Mouse (Mus musculus) forelimb bud, embryonic 11.5 days (tissue): Measurements from ENCODE around the gene Ppm1d.

Source experiments
- DNase-seq: peaks from one replicate; pipeline ENCODE4 v3.0.0-alpha.2; 2012; ENCODE audit warnings: low read depth, low spot score

Ppm1d gene

DNA sequence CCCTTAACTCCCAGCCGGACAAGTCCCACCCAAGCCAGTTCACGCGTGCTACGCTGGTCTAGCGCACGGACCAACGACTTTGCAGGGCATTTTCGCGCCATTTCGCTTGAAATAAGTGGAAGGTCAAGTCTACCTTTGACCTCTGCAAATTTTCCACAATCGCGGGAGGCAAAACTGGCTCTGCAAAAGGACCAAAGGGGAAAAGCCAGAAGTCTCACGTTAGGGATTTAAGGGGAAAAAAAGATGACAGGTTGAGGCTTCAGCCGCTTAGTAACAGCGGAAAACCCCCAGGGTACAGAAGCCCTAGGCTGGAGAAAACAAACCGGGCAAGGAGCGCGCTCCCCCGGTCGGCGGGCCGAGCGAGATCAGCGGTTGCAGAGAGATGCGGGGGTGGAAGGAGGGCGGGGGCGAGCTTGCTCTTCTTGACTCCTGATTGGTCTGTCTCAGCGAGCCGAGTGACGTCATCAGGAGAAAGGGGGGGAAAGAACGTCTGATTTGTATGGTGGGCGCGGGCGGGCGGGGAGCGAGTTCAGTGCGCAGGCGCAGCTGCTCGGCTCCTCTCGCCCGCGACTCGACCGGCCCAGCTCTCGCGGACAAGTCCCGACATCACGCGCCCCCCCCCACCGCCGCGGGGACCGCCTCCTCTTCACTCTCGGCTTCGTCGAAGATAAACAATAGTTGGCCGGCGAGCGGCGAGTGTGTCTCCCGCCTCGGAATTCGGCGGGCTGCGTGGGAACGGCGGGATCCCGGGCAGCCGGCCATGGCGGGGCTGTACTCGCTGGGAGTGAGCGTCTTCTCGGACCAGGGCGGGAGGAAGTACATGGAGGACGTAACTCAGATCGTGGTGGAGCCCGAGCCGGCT, at the start of gene Ppm1d:
Ppm1d (plus strand) TSS at position 532 of the 862 bp plus-strand sequence.
- peak; percentile 100 for DNase-seq

DNA sequence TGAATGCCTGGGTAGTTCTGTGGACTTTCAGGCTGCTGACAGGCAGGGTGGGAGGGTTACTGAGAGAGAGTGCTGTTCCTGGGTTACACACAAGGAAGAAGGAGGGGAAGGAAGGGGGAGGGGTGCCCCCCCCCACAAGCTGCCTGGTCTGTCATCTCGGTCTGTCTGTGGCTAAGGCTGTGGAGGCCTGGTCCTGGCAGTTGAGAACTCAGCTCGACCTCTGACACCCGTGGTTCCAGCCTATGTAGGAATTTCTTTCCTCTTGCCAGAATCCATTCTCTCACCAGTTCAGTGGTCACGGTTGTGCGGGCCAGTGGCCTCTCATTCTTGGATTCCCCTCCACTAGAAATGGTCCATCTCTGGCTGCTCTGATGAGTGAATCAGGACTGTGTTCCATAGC, 46.4 kb upstream of the Ppm1d start:
- no peak for DNase-seq

- no peak for DNase-seq
Observed at GRCm38 (mm10) chr11:85267393-85267792, 43.7 kb upstream of the Ppm1d start.

DNA sequence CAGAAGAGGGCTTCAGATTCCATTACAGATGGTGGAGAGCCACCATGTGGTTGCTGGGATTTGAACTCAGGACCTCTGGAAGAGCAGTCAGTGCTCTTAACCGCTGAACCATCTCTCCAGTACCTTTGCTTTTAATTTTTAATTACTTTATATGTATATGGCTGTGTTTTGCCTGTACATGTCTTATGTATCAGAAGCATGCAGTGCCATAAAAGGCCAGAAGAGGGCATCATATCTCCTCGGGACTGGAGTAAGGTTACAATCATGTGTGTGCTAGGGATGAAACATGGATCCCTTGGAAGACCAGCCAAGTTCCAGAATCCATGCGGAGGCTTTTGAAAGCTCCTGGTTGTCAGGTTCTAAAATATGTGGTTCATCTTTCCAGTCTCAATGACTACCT, 40.4 kb upstream of the Ppm1d start:
- DNase-seq, result peak; percentile 63

DNA sequence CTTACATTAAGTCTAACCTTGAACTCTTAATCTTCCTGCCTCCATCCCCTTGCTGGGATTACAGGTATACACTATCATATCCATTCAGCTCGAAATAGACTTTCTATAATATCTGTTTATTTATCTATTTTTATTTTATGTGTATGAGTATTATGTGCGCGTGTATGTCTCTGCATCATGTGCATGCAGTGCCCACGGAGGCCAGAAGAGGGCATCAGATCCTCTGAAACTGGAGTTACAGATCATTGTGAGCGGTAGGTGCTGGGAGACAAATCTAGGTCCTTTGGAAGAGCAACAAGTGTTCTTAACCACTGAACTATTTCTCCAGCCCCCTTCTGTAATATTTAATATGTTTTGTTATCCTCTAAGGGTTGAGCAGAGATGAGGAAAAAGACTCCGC, 37.7 kb upstream of the Ppm1d start:
- DNase-seq, result no peak

DNA sequence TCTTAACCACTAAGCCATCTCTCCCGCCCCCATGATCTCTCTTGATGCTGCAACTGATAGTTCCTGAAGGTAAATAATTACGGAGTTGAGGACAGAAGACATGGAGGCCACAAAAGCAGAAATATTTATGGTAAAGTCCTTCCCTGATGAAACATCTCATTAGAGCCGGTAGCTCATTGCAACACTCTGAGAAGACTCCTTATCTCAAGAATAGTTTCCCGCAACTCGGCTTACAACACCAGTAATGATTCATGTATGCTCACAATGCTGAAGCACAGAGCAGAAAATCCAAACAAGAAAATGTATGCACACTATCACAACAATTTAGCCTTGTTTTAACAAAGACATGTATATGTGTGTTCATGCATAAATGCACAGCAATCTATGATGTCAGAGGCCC, 35.9 kb upstream of the Ppm1d start:
- DNase-seq, result no peak

- DNase-seq, result peak; percentile 36
Observed at GRCm38 (mm10) chr11:85277609-85278008, 33.4 kb upstream of the Ppm1d start.

DNA sequence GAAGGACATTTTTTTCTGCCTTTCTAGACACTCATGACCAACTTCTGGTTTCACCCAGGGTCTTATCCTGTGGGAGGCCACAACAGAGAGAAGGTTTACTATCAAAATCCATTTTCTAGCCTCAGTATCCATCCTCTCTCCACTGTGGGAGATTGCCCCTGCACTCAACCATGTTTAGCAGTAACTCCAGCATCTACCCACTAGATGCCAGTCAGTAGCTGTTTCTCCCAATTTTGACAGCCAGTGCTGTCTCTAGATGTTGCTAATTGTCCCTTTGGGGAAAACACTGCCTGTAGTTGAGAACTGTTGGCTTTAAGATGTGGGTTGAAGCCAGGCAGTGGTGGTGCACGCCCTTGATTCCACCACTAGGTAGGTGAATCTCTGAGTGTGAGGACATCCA, 32.9 kb upstream of the Ppm1d start:
- DNase-seq, result no peak

DNA sequence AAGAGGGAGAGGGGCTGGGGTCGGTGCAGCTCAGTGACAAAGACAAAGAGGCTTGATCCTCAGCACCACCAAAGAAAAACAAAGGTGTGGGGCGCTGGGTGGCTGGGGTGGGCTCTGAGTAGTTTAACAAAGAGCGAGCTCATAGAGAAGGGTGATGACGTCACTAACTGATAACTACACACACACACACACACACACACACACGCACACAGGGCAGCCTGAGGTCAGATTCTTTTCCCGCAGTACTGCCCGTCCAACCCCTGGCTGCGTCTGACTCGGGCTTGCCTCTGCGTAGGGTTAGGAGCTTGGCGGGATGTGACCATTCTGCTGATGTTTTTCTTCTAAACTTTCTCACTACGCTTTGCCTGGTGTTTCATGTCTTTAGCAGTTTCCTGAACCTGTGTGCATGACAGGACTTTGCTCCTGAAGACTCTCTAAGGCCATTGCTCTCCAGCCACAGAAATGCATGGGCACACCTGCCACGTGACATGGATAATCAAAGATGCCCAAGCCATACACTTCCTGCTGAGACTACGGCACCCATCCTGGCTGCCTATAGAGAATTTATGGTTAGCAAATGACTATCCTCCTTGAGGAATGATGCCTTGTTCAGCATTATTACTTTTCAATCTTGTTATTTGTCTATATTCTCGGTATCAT, 29.7 kb upstream of the Ppm1d start:
- no peak for DNase-seq

- no peak for DNase-seq
Observed at GRCm38 (mm10) chr11:85297953-85298352, 13.1 kb upstream of the Ppm1d start.

DNA sequence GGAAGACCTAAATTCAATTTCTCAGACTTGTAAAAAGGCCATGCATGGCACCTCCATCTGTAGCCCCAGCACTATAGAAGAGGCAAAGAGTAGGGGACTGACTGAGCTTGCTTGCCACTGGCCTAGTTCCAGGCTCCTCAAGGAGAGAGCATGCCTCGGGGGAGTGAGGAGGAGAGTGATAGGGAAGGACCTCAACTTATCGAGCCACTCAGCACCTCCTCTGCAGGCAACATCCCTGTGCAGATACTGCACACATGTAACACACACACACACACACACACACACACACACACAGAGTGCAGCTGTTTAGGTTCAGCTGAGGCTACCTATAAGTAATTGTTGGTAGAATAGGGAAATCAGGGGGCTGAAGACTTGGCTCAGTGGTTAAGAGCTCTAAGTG, 11.2 kb upstream of the Ppm1d start:
- no peak for DNase-seq

DNA sequence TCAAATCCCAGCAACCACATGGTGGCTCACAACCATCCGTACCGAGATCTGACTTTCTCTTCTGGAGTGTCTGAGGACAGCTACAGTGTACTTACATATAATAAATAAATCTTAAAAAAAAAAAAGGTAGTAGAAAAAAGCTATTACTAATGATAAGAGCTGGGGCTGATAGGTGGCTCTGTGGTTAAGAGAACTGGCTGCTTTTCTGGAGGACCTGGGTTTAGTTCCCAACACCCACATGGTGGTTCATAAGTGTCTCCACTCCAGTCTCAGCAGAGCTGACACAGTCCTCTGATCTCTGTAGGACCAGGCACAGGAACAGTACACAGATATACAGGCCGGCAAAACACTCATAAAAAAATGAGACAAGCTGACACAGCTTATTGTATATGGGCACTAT, 9.9 kb upstream of the Ppm1d start:
- no peak for DNase-seq

DNA sequence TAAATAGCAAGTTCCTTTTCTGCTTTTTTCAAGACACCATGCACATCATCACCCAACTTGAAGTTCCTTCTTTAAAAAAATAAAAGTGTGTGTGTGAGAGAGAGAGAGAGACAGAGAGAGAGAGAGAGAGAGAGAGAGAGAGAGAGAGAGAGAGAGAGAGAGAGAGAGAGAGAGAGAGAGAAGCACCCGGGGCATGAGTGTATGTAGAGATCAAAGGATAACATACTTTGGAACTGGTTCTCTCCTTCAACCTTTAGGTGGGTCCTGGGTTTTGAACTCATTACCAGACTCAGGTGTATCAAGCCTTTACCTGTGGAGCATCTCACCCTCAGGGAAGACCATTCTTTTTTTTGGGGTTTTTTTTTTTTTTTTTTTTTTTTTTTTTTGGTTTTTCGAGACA, 9.2 kb upstream of the Ppm1d start:
- DNase-seq, result no peak

GRCm38 (mm10) chr11:85306577-85307260, 4.3 kb upstream of the Ppm1d start:
- DNase-seq, result no peak

DNA sequence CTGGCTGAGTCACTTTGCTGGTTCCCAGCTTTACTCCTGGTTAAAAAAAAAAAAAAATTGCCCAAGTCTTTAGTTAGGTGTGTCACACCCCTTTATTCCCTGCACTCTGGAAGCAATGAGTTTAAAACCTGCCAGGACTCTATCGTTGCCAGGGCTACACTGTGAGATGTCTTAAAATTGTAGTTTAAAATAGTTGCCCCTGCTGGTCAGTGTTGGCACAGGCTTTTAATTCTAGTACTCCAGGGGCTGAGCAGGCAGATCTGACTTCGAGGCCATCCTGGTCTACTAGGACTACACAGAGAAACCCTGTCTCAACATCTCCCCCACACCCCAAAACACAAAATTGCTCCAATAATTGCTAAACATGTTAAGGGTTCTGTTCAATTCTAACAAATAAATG, 2.2 kb upstream of the Ppm1d start:
- DNase-seq, result no peak

DNA sequence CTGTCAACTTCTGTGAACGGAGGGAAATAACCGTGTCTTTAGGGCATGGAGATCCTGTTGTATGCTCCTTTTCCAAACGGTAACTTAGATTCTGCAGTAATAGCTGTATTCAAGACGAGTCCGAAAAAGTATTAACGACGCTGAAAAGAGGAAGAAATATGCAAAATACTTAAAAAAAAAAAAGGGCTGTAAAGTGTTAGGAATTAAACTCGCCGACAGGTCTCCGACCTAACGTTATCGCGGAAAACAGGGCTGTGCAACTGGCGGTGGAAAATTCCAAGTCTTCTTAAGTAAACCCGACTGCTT, 684 bp upstream of the Ppm1d start:
- no peak for DNase-seq

DNA sequence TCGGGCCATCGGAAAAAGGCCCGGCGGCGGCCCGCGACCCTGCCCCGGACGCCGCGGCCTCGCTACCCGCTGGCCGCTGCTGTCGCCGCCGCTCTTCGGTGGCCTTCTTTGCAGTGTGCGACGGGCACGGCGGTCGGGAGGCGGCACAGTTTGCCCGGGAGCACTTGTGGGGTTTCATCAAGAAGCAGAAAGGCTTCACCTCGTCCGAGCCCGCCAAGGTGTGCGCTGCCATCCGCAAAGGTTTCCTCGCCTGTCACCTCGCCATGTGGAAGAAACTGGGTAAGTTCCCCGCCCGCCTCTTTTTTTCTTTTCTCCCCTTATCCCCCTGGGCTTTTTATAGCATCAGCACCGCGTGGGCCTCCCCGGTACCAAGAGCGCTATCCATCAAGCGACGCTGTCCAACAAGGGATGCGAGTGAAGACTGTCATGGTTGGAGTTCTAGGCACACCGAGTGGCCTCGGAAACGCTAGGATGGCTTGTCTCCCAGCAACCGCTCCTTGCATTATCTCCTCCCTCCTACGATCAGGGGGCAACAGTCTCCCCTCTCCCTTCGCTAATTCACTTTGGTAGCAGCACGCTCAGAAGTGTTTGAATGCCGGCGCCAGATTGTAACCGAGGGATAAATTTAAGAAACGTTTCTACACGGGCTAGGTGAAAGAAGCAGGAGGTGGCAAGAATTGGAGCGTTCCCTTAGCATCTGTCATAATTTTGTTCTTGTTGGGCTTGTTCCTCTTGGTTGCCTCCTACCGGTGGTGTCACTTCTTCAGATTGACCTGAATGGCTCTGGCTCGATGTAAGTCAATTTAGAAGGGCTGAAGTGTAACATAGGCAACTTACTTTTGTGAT, 824 bp downstream of the Ppm1d start:
- peak; percentile 32 for DNase-seq

DNA sequence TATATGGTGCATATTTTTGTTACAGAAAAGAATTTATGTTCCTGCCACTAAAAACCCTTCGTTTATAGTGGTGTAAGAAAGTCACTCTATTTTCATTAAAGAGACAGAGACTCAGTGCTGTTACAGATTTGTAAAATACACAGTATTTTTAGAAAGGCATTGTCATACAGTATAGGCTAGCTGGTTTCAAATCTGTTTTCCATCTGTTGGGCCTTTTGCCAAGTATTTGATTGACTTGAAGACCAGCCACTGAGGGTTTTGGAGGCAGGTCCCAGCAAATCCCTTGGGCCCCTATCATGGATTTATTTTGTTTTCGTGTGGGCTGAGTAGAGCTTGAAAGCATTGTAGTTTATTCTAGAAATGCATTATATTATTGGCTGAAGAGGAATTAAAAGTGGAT, 1.8 kb downstream of the Ppm1d start:
- peak; percentile 72 for DNase-seq

DNA sequence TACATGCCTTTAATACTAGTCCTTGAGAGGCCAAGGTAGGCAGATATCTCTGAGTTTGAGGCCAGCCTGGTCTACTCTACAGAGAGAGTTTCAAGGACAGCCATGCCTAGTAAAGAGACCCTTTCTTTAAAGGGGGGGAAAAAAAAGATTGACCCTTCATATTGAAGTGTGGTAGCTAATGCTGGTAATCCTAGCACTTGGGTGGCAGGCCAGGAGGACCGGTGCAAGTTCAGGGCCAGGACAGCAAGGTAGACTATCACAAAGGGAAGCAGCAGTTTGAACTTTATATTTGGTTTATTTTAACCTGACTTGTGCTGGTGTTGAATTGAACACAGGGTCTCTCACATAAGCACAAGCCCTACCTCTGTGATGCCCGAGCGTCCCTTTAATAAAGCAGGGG, 2.3 kb downstream of the Ppm1d start:
- DNase-seq, result no peak

- DNase-seq, result no peak
Observed at GRCm38 (mm10) chr11:85323567-85324330, 12.7 kb downstream of the Ppm1d start.

DNA sequence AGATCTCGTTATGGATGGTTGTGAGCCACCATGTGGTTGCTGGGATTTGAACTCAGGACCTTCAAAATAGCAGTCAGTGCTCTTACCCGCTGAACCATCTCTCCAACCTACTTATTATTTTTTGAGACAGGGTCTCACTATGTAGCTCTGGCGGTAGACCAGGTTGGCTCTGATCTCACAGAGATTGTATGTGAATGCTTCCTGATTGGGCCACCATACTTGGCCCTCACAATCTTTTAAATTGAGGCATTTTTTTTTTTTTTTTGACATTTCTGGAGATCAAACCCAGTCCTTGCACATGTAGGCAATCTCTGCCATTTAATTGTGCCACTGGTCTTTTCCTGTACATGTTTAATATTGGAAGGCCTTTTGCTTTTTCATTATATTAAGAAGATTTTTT, 17.7 kb downstream of the Ppm1d start:
- DNase-seq, result no peak
